Mouse (Mus musculus) Patski (cell line): Measurements from ENCODE around the gene Pramef8. TPM values are rescaled to one million over a fixed set of nuclear protein-coding genes. Genes with fewer than 3 reads are reported as not detected.
A peak's percentile ranks its signal among the peaks of the same experiment; 100 is the strongest.
"Not testable (repeated sequence)": the region's sequence is repeated elsewhere in the genome, so short reads cannot be mapped to it uniquely, and the experiment has no call there.

Experiments
- ATAC-seq: fragments of 100-300 bp; one replicate; pipeline ENCODE4 v1.8.0; 2021
- CTCF ChIA-PET: fragments of 350-600 bp; sonication (Branson Sonifier 250); formaldehyde crosslinking; loops from one replicate; lab custom pipeline; 2022; ENCODE audit warnings: inconsistent platforms; lab: Charles Lee
- POLR2A ChIA-PET: fragments of 350-600 bp; sonication (Branson Sonifier 250); formaldehyde crosslinking; loops from one replicate; lab custom pipeline; 2022; ENCODE audit warnings: antibody characterized with exemption, inconsistent platforms; lab: Charles Lee
- DNase-seq: peaks from one replicate; pipeline ENCODE4 v3.0.0-alpha.2; 2011; ENCODE audit warnings: low read depth, low spot score
- H3K27me3 ChIP-seq: fragments of 371-371 bp; one replicate; pipeline ENCODE4 v1.5.1; 2021
- CTCF ChIP-seq: fragments of 100-300 bp; IDR thresholded peaks from one replicate; pipeline ENCODE4 v1.5.1; 2021
- in situ Hi-C: fragments of 300-500 bp; cut with MboI; formaldehyde crosslinking; loops from 3 replicates; pipeline ENCODE4 v1.11.1; 2018; ENCODE audit warnings: low pct_unique_long_range_greater_than_20kb, mixed read lengths
- polyA plus RNA-seq: library from polyadenylated mRNA; unstranded; gene quantifications from one replicate; pipeline ENCODE4 v1.2.3, GENCODE M21; 2021

The Pramef8 gene
- polyA plus RNA-seq, 1 experiment from 2014 or later, result 17.4 TPM

DNA sequence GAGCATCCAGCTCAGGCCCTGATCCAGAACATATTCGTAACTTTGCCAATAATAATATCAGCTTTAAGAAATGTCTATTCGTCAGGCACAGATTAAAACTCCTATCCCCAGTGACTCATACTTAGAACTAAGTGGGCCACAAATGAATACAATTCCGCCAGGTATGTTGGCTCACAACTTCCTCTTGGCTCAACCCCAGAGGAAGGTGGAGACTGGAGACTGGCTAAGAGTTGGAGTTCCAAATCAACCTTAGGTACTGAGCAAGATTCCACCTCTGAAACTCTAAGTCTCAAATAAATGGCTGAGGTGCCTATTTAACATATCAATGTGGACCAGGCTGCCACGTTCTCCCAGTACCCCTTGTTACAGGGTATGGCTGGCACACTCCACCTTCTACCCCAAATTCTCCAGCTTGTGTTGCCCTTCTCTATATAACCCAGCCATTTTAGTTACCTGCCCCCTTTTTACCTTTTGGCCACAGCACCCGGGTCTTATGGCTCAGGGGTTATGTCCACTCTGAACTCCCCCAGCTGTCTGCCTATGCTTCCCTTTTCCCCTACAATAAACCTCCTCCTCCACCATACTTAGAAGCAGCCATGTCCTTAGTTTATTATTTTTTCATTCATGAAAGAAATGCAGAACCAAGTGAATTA lies 534 bp upstream of the Pramef8 start:
- ChIA-PET CTCF (no interaction called here), POLR2A (no interaction called here)
- no peak for DNase-seq
- TF ChIP-seq CTCF, result no peak
- ATAC-seq, result peak; percentile 19
- in situ Hi-C loops, result no loop called here
- H3K27me3 ChIP-seq, result no peaks in the 10 kb centered on the region

DNA sequence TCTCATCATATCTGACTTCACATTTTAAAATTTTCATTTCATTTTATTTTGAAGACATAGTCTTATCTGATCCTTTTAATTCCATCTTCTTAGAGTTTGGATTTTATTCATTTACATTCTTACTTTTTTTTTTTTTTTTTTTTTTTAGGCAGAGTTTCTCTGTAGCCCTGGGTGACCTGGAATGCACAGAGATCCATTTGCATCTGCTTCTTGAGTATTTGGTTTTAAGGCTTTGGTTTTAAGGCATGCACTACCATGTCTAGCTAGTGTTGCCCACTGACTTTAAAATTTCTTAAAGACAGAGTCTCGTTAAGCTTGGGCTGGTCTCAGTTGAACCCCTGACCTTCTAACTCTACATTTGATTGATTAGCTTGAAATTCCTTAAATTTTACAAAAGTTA lies 1.4 kb downstream of the Pramef8 start:
- no peak for DNase-seq
- ChIA-PET CTCF (no interaction called here), POLR2A (interaction anchor here (0.7 kb wide), 2 partner anchors 213 to 1304 kb away, joined by 4 read pairs; no protein-coding TSS in a partner anchor)
- in situ Hi-C loops, result no loop called here
- no peak for ATAC-seq
- TF ChIP-seq CTCF, result no peak
- no peaks in the 10 kb centered on the region for H3K27me3 ChIP-seq

DNA sequence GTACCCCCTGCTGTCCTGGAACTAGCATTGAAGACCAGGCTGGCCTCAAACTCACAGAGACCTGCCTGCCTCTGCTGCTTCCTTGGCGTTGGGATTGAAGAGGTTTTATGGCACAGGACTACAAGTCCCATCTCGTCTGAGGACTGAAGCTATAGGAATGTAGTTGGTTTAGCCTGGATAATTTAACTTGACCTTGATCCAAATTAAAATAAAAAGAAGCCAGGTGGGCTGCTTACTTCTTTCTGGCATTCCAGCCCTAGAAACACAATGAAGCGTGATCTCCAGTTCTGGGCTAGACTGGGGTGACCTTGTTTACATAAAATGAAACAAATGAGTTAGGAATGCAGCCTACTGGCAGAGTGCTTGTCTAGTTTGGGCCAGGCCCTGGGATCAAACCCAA lies 1.9 kb downstream of the Pramef8 start:
- ATAC-seq (no peak), DNase-seq (no peak)
- H3K27me3 ChIP-seq, result no peaks in the 10 kb centered on the region
- no peak for TF ChIP-seq CTCF
- ChIA-PET CTCF (no interaction called here), POLR2A (no interaction called here)
- in situ Hi-C loops, result no loop called here

DNA sequence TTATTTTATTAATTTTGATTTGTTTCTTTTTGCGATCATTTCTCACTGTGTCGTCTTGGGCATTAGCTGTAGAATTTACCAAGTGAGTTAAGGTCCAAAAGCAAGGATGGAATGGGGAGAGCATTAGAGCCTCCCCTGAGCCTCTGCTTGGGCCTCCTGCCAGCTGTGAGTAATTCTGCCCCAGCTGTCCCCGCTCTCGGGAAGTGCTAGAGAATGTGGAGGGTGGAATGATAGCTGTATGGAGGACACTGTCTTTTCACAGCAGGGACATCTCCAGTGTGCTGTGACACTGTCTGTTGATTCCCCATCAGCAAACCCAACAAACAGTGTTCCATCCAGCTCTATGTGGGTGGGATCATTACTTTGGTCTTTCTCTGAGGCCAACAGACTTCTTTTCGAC lies 14.5 kb downstream of the Pramef8 start:
- in situ Hi-C loops, result not testable (repeated sequence)

DNA sequence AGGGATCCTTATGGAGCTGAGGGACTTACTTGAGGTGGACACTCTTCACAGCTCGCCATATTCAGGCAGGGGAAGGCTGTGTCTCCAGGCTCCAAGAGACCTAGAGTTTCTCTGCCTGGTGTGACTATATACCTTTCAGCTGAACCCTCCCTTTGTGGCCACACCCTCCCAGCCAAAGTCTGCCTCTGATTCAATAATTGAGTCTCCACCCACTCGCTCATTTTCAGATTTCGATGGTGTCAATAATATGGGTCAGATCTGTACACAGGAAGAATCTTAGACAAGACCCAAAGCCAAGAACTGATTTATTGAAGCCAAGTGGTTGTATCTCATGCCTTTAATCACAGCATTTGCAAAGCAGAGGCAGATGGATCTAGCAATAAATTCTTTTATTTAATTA lies 38.0 kb downstream of the Pramef8 start, which contains the start of gene Oog4:
TSS of gene Oog4 (minus strand) at position 101 of the 400 bp plus-strand sequence.
- ChIA-PET POLR2A (interaction anchor here (0.6 kb wide), 1 partner anchor 19 kb away, joined by 3 read pairs; no protein-coding TSS in a partner anchor), CTCF (no interaction called here)
- H3K27me3 ChIP-seq, result no peaks in the 10 kb centered on the region
- TF ChIP-seq CTCF, result no peak
- in situ Hi-C loops, result no loop called here
- no peak for DNase-seq
- ATAC-seq, result no peak

More for the DNA sequence above, 14.5 kb downstream of the Pramef8 start:
- POLR2A ChIA-PET, result interaction anchor here (0.7 kb wide), 1 partner anchor 1003 kb away, joined by 3 read pairs; no protein-coding TSS in a partner anchor
- CTCF ChIA-PET, result interaction anchor here (2.3 kb wide), 1 partner anchor 11 kb away, joined by 6 read pairs; no protein-coding TSS in a partner anchor
- not testable (repeated sequence) for ATAC-seq, DNase-seq, H3K27me3 ChIP-seq

Other genes with a start within 250 kb of the Pramef8 start
- 17.6 TPM for gene Prdm2, start 199.4 kb upstream of the Pramef8 start, polyA plus RNA-seq
- gene Pdpn, start 112.9 kb upstream of the Pramef8 start, polyA plus RNA-seq, result 296 TPM
- gene Lrrc38, start 62.7 kb upstream of the Pramef8 start, polyA plus RNA-seq, result not detected
- gene Pramel1, start 18.0 kb upstream of the Pramef8 start, polyA plus RNA-seq, result not detected
- not detected for gene Oog4, start 37.9 kb downstream of the Pramef8 start, polyA plus RNA-seq
- not detected for gene Gm13043, start 98.9 kb downstream of the Pramef8 start, polyA plus RNA-seq
- not detected for gene Gm13040, start 123.5 kb downstream of the Pramef8 start, polyA plus RNA-seq
- gene BC080695, start 139.3 kb downstream of the Pramef8 start, polyA plus RNA-seq, result not detected
- not detected for gene Gm13057, start 139.3 kb downstream of the Pramef8 start, polyA plus RNA-seq
- not detected for gene Gm13083, start 202.6 kb downstream of the Pramef8 start, polyA plus RNA-seq
- not detected for gene Gm13088, start 244.8 kb downstream of the Pramef8 start, polyA plus RNA-seq